Mouse (Mus musculus): ENCODE results near the gene Gm45837.

- TF ChIP-seq ZC3H11A (IDR thresholded peaks at IDR 0.05; ENCODE audit: borderline replicate concordance, low read depth, low read length) = no peak
- no peak for TF ChIP-seq CHD2 (IDR thresholded peaks at IDR 0.05; ENCODE audit: low read depth, low read length)
- no peak for TF ChIP-seq HCFC1 (IDR thresholded peaks at IDR 0.05; ENCODE audit: borderline replicate concordance, insufficient read depth, low read length)
Observed at GRCm38 (mm10) chr7:101476493-101476892, 65.8 kb downstream of the Gm45837 start.

All from ES-E14 (cell line).